Mouse (Mus musculus): ENCODE measurements around the gene Mamld1. TPM values are rescaled to one million over a fixed set of nuclear protein-coding genes. Genes with fewer than 3 reads are reported as not detected.
A peak's percentile ranks its signal among the peaks of the same experiment; 100 is the strongest.
"Not testable (repeated sequence)": the region's sequence is repeated elsewhere in the genome, so short reads cannot be mapped to it uniquely, and the experiment has no call there.

Gene Mamld1
- 1 to 10 TPM; 6.3 to 7.2 TPM for total RNA-seq (2021)

GRCm38 (mm10) chrX:71049864-71050576, at the start of gene Mamld1:
Mamld1 (plus strand) TSS chrX:71050256.
- intact Hi-C loops (cut with DNase I), result loop anchor here (5.0 kb wide), 6 partner anchors 57 to 468 kb away; partner anchors contain the start of gene Mtmr1

GRCm38 (mm10) chrX:71024718-71025117, 25.3 kb upstream of the Mamld1 start:
- DNase-seq, result no peak
- intact Hi-C loops (cut with DNase I), result no loop called here

More at GRCm38 (mm10) chrX:71049864-71050576, at the start of gene Mamld1:
- DNase-seq, result peak; percentile 75 to 77

GRCm38 (mm10) chrX:71028007-71028406, 22.0 kb upstream of the Mamld1 start:
- intact Hi-C loops (cut with DNase I), result no loop called here
- DNase-seq, result no peak

DNA sequence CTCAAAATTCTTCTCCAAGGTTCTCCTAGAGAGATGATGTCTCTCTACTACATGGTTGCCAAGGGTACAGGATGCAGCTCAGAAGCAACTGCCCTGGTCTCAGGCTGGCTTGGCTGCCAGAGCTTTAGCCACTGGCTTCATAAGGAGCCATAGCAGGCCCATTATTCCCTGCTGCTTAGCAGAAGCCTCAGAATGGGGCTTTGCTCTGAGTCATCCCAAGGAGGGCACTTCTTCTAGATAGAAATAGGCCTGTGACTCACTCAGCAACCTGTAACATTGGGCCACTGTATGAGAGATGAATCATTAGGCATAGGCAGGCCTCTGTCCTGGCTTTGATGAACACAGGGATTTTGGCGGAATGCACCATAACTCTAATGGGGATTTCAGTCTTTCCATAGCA, 21.1 kb upstream of the Mamld1 start:
- intact Hi-C loops (cut with DNase I); DNase-seq: not testable (repeated sequence)

DNA sequence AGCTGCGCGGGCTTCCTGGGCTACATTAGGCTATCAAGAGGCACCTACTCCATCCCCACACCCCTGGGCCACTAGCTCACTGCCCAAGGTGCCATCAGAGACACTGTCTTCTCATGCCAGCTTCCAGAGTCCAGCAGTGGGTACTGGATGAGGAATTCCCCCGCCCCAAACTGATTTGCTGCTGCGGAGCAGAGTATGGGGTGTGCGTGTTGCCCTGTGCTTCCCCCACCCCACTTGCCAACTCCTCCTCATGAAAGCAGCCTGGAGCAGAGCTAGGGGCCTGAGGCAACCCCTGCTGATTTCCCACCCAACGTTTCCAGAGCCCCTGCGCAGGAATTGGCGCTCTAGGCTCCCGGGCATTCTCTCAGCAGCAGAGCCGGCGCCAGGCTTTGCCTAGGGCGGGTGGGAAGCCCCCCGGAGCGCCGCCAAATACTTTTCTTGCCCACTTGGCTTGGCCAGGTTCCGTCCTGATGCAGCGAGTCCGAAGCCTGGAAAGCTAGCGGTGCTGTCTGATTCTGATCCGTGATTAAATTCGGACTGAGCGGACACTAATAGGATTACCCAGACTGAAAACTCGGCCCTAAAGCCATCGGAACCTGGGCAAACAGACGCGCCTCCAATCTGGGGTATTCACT, 738 bp downstream of the Mamld1 start:
- peak; percentile 26 to 48 for DNase-seq
- intact Hi-C loops (cut with DNase I), result loop anchor here (5.0 kb wide), 5 partner anchors 57 to 312 kb away; partner anchors contain the start of gene Mtmr1

DNA sequence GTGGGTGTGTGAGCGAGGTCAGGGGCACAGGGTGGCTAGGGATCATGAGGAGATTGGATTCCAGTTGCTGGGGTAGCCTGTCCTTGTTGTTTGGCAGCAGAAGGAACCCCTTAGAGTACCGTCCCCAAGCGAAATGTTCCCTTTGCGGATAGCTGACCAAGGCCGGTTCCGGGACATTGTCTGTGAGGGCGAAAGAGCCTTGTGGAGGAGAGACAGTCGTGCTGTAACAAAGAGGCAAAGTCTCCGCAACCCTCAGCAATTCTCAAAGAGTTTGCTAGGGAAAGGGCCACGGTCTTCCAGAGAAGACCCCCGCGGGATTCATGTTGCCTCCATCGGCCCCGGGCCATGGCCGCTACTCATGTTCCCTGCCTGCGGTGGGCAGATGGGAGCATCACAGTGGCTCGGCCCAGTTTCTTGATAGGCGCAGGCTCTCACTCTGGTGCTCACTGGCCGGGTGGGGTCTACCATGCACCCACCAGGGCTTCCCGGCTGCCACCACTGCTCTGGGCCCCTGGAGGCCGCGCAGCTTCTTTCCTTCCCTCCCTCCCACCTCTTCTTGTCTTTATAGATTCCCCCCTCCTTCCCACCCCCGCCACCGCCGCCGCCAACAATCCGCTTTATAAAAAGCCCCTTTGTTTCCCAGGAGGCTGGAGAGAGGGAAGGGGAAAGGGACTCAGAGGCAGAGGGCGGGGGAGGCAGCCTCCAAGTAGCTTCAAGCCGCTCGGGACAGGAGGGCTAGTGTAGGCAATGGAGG, 1.5 kb downstream of the Mamld1 start:
- peak in 1 of 2 experiments; percentile 28 for DNase-seq
- intact Hi-C loops (cut with DNase I), result loop anchor here (2.0 to 5.0 kb wide), 7 partner anchors 56 to 311 kb away; partner anchors contain the start of gene Mtmr1

DNA sequence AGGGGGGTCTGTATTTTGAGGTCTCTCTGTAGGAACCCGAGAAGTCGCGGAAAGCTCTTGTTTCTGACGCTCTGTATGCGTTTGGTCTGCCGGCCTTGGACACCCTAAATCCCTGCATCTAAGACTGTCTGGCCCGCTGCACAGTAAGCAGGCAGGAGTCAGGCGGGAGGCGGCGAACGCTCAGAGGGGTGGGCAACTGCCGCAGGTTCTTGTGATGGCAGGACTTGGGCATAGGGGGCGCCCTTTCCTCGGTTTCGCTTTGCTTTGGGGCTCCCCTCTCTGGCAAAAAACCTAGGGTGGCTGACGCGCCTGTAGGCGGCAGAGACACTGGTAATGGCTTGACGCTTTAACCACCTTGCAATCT, 2.0 kb downstream of the Mamld1 start:
- intact Hi-C loops (cut with DNase I), result loop anchor here (2.0 to 5.0 kb wide), 7 partner anchors 55 to 310 kb away; partner anchors contain the start of gene Mtmr1
- peak; percentile 77 to 84 for DNase-seq

GRCm38 (mm10) chrX:71052481-71053216, 2.6 kb downstream of the Mamld1 start:
- intact Hi-C loops (cut with DNase I), result loop anchor here (2.0 to 5.0 kb wide), 7 partner anchors 55 to 310 kb away; partner anchors contain the start of gene Mtmr1
- DNase-seq, result peak in 1 of 2 experiments; percentile 12

DNA sequence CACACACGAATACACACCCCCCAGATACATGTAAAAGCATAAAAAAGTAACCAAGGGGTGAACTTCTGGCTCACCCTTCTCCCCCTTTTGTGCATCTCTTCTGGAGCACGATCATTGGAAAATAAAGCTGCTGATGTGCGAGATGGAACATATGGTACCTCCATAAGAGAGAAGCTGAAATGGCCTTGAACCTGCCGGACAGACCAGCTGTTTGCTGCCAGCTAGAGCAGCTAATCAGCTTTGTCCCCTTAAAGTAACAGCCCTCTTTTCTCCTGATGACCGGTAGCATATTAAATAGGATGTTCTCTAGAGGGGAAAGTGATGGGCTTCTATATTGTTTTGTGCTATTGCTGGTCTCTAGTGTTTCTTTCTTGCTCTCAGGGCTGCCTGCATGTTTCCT, 3.2 kb downstream of the Mamld1 start:
- intact Hi-C loops (cut with DNase I), result loop anchor here (2.0 to 5.0 kb wide), 7 partner anchors 54 to 309 kb away; partner anchors contain the start of gene Mtmr1
- no peak for DNase-seq

GRCm38 (mm10) chrX:71056968-71057367, 6.9 kb downstream of the Mamld1 start:
- intact Hi-C loops (cut with DNase I), result no loop called here

DNA sequence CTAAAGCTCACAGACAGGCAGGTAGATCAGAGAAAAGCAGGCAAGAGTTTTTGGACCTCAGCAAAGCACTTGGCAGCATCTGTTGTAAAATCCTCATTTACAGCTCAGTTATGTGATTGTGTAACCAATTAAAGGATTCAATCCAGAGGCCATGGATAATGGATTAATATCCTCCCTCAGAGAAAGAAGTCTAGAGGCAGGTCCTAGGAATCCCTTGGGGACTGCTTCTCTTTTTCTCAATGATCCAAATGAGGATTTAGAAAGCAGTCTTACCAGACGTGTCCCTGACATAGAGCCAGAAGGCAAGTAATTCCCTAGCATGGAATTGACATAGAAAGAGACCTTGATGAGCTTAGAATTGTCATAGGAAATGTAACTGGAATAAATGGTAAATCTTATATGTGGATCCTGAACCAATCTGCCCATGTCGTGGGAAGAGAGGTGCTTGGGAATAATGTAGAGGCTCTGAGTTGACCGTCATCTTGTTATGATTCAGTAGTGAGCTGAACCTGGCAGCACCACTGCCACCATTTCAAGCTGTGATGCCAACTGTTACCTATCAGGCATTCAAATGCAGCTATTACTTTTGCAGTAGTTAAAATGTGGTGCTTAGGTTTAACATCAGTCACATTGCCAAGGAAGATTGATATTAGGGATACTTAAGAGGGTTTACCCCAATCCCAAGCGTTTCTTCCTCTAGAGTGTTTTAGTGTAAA, 35.2 kb downstream of the Mamld1 start:
- no peak for DNase-seq
- intact Hi-C loops (cut with DNase I), result no loop called here

More at GRCm38 (mm10) chrX:71056968-71057367, 6.9 kb downstream of the Mamld1 start:
- DNase-seq, result no peak

DNA sequence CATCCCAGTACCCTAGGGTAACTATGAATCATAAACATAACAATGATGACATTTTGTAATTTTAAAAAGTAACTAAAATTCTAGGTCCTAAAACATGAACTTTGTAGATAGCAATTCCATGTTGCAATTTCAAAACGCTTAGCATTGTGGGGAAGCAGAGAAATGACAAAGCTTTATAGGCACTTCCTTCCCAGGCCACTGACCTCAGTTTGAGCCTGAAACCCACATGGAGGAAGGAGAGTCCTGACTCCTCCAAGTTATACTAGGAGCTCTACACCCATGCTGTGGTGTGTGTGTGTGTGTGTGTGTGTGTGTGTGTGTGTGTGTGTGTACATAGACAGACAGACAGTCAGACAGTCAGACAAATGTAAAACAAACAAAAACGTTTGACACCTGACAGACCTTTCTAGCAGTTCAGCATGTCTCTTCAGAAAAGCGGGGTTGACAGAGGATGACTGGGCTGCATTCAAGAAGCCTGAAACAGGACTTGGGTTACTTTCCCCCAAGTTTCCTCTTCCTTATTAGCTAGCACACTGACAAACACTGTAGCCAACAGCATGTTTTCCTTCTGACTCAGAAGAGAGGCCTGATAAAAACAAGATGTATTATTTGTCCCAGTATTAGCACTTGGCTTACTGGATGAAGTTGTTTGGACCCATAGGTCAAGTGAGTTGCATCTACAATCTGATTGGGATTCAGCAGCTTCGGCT, 37.5 kb downstream of the Mamld1 start:
- intact Hi-C loops (cut with DNase I), result no loop called here
- no peak for DNase-seq

- no peak for DNase-seq
- intact Hi-C loops (cut with DNase I), result no loop called here
Measured at GRCm38 (mm10) chrX:71088080-71088414, 38.0 kb downstream of the Mamld1 start.

DNA sequence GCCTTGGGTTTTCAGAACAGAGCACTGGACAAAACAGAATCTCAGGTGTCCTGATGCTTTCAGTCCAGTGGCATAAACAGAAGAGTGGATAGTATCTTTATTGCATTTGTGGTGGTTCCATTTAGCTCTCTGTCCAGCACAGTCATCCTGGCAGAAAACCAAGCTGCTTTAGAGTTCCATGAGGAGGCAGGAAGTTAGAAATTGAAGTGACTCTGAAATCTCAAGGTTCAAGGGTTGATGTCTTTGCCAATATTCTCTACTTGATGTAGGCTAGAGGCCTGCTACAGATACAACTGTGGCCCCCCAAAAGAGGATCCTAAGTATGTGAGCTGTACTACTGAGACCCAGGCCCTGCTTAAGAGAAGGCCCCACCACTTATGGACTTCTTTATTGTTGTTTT, 55.8 kb downstream of the Mamld1 start:
- intact Hi-C loops (cut with DNase I), result loop anchor here (5.0 to 10.0 kb wide), 2 partner anchors 54 to 211 kb away; partner anchors contain the start of gene Mamld1

GRCm38 (mm10) chrX:71106392-71106791, 56.3 kb downstream of the Mamld1 start:
- intact Hi-C loops (cut with DNase I), result loop anchor here (5.0 to 10.0 kb wide), 2 partner anchors 54 to 212 kb away; partner anchors contain the start of gene Mamld1
- peak; percentile 32 to 60 for DNase-seq

More for the DNA sequence above, 55.8 kb downstream of the Mamld1 start:
- DNase-seq, result no peak

- peak in 1 of 2 experiments; percentile 12 for DNase-seq
- intact Hi-C loops (cut with DNase I), result loop anchor here (5.0 to 10.0 kb wide), 2 partner anchors 56 to 213 kb away; partner anchors contain the start of gene Mamld1
Measured at GRCm38 (mm10) chrX:71108056-71108735, 58.1 kb downstream of the Mamld1 start.

DNA sequence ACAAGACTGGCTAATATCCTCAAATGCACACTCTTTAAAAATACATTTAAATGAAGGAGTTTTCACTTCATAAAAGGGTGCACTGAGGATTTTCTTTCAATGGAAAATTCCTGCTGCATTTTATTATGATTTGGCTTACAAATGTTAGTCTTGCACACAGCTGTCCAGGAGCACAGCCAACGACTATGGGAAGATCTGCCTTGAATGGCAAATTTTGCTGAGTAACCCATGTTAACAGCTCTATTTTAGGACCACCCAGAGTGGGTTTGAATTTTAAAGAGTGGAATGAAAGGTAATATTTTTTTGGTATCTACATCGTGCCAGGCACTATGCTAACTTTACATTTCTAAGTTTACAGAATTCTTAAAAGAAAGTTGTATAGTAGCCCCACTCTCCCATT, 60.3 kb downstream of the Mamld1 start:
- DNase-seq, result no peak
- intact Hi-C loops (cut with DNase I), result no loop called here
